Mouse (Mus musculus) heart, adult 2 months (tissue): ENCODE results near the gene Gstt3. TPM values are rescaled to one million over a fixed set of nuclear protein-coding genes. Genes with fewer than 3 reads are reported as not detected.

ENCODE experiments used
- DNase-seq, 2 experiments: peaks; one replicate each; pipeline ENCODE4 v3.0.0; 2021
- H3K27ac ChIP-seq: fragments of 200-600 bp; 2 replicates; pipeline ENCODE4 v1.8.1; 2022
- H3K27me3 ChIP-seq: fragments of 200-500 bp; 2 replicates; pipeline ENCODE4 v1.6.1; 2012; ENCODE audit warnings: mild to moderate bottlenecking, low read length, inconsistent platforms, mixed read lengths; ENCODE audit not compliant: control insufficient read depth, insufficient read depth
- H3K36me3 ChIP-seq: fragments of 200-500 bp; 2 replicates; pipeline ENCODE4 v1.6.1; 2012; ENCODE audit warnings: low read length, inconsistent platforms; ENCODE audit not compliant: control insufficient read depth, insufficient read depth
- H3K4me1 ChIP-seq: fragments of 200-500 bp; 2 replicates; pipeline ENCODE4 v1.6.1; 2011; ENCODE audit warnings: low read length; ENCODE audit not compliant: control insufficient read depth, insufficient read depth
- H3K4me3 ChIP-seq: fragments of 200-600 bp; 2 replicates; pipeline ENCODE4 v1.8.1; 2022
- H3K79me2 ChIP-seq: fragments of 200-500 bp; replicated peaks from 2 replicates; pipeline ENCODE4 v1.6.1; 2012; ENCODE audit warnings: mild to moderate bottlenecking, inconsistent platforms, low read length, moderate library complexity, mixed read lengths; ENCODE audit not compliant: control insufficient read depth, insufficient read depth
- H3K9ac ChIP-seq: fragments of 200-500 bp; 2 replicates; pipeline ENCODE4 v1.6.1; 2012; ENCODE audit warnings: low read depth, mild to moderate bottlenecking, control low read depth, inconsistent platforms, low read length, mixed read lengths
- CTCF ChIP-seq: fragments of 200-600 bp; IDR thresholded peaks from 2 replicates; pipeline ENCODE4 v1.8.1; 2022; ENCODE audit warnings: antibody characterized with exemption, mild to moderate bottlenecking, moderate library complexity
- EP300 ChIP-seq: fragments of 200-500 bp; IDR thresholded peaks from 2 replicates; pipeline ENCODE4 v1.6.1; 2011; ENCODE audit warnings: low read depth, low read length, control low read depth; ENCODE audit not compliant: insufficient read depth
- POLR2A ChIP-seq: fragments of 200-500 bp; IDR thresholded peaks from 2 replicates; pipeline ENCODE4 v1.6.1; 2011; ENCODE audit warnings: mild to moderate bottlenecking, low read depth, low read length, control low read depth; ENCODE audit not compliant: insufficient read depth
- WGBS: fragments of 180-500 bp; shearing (Covaris S2); methylation state at CpG from one replicate; pipeline ENCODE4 v1.1.7; 2018; 5-methylcytosine and 5-hydroxymethylcytosine counted together
- intact Hi-C: fragments of 180-260 bp; cut with DNase I; formaldehyde crosslinking; loops from one replicate; pipeline ENCODE4 v1.15.1; 2025
- polyA plus RNA-seq: library from polyadenylated mRNA; depleted of rRNA; stranded (reverse); fragments of >200 nt; gene quantifications from 2 replicates; pipeline ENCODE4 v1.2.3, GENCODE M21; 2012
- total RNA-seq, 2 experiments: library from RNA; stranded (reverse); gene quantifications; 2 replicates each; pipeline ENCODE4 v1.2.3; 2021

Gene Gstt3
- total and polyA plus RNA-seq, 3 experiments, result 2.9 to 7.1 (median 5.7) TPM

- 91% methylated on average over 5 of the region's 5 CpGs for WGBS
- TF ChIP-seq CTCF, result no peak
- no peak for TF ChIP-seq POLR2A
- no peak for TF ChIP-seq EP300
- no peak overlapping the region for H3K9ac ChIP-seq
- no peaks in the 10 kb centered on the region for H3K4me1 ChIP-seq
- no peak for DNase-seq
- no peaks in the 10 kb centered on the region for H3K36me3 ChIP-seq
- H3K4me3 ChIP-seq, result no peak overlapping the region
- no peaks in the 10 kb centered on the region for H3K79me2 ChIP-seq
- intact Hi-C loops, result no loop called here
- H3K27ac ChIP-seq, result no peak overlapping the region
- H3K27me3 ChIP-seq, result no peaks in the 10 kb centered on the region
Observed at GRCm38 (mm10) chr10:75789841-75790240, 8.6 kb upstream of the Gstt3 start.

GRCm38 (mm10) chr10:75789081-75789735 lies 8.0 kb upstream of the Gstt3 start:
- H3K4me1 ChIP-seq, result no peaks in the 10 kb centered on the region
- WGBS, result 82% methylated on average over 6 of the region's 6 CpGs
- intact Hi-C loops, result no loop called here
- H3K9ac ChIP-seq, result no peak overlapping the region
- DNase-seq, result no peak
- no peaks in the 10 kb centered on the region for H3K79me2 ChIP-seq
- no peak overlapping the region for H3K4me3 ChIP-seq
- no peaks in the 10 kb centered on the region for H3K27me3 ChIP-seq
- TF ChIP-seq CTCF (no peak), POLR2A (no peak), EP300 (no peak)
- H3K36me3 ChIP-seq, result no peaks in the 10 kb centered on the region
- no peak overlapping the region for H3K27ac ChIP-seq

- intact Hi-C loops, result no loop called here
- no peaks in the 10 kb centered on the region for H3K4me1 ChIP-seq
- no peak overlapping the region for H3K27ac ChIP-seq
- no peak overlapping the region for H3K4me3 ChIP-seq
- DNase-seq, result no peak
- H3K79me2 ChIP-seq, result no peaks in the 10 kb centered on the region
- WGBS, result 91% methylated on average over 8 of the region's 8 CpGs
- H3K27me3 ChIP-seq, result no peaks in the 10 kb centered on the region
- no peak overlapping the region for H3K9ac ChIP-seq
- TF ChIP-seq CTCF (no peak), POLR2A (no peak), EP300 (no peak)
- no peaks in the 10 kb centered on the region for H3K36me3 ChIP-seq
Observed at GRCm38 (mm10) chr10:75788277-75788676, 7.1 kb upstream of the Gstt3 start.

GRCm38 (mm10) chr10:75785442-75785841 lies 4.2 kb upstream of the Gstt3 start:
- Histone ChIP-seq H3K36me3 (no peaks in the 10 kb centered on the region), H3K27me3 (no peaks in the 10 kb centered on the region), H3K9ac (no peak overlapping the region), H3K4me1 (no peaks in the 10 kb centered on the region), H3K79me2 (no peaks in the 10 kb centered on the region), H3K27ac (no peak overlapping the region), H3K4me3 (no peak overlapping the region)
- WGBS, result 72% methylated on average over 1 of the region's 1 CpGs
- intact Hi-C loops, result no loop called here
- no peak for DNase-seq
- TF ChIP-seq CTCF, result no peak
- no peak for TF ChIP-seq EP300
- no peak for TF ChIP-seq POLR2A

- no peak overlapping the region for H3K27ac ChIP-seq
- H3K4me3 ChIP-seq, result no peak overlapping the region
- no peaks in the 10 kb centered on the region for H3K79me2 ChIP-seq
- intact Hi-C loops, result loop anchor here (5.0 kb wide), 1 partner anchor 53 kb away; no protein-coding TSS in a partner anchor
- WGBS, result 42% methylated on average over 15 of the region's 15 CpGs
- no peaks in the 10 kb centered on the region for H3K27me3 ChIP-seq
- H3K36me3 ChIP-seq, result no peaks in the 10 kb centered on the region
- DNase-seq, result no peak
- TF ChIP-seq POLR2A (no peak), EP300 (no peak), CTCF (no peak)
- H3K4me1 ChIP-seq, result peaks cover 2% of the 10 kb centered on the region; the same call in 1 of the 2 replicates
- H3K9ac ChIP-seq, result no peak overlapping the region
Observed at GRCm38 (mm10) chr10:75779206-75780174, 1.7 kb downstream of the Gstt3 start.

- Histone ChIP-seq H3K27ac (no peak overlapping the region), H3K9ac (no peak overlapping the region), H3K36me3 (no peaks in the 10 kb centered on the region), H3K4me1 (peaks cover 2% of the 10 kb centered on the region; the same call in 1 of the 2 replicates), H3K79me2 (no peaks in the 10 kb centered on the region), H3K27me3 (no peaks in the 10 kb centered on the region), H3K4me3 (no peak overlapping the region)
- intact Hi-C loops, result no loop called here
- no peak for TF ChIP-seq EP300
- TF ChIP-seq CTCF, result no peak
- TF ChIP-seq POLR2A, result no peak
- 78% methylated on average over 2 of the region's 2 CpGs for WGBS
- no peak for DNase-seq
Observed at GRCm38 (mm10) chr10:75777885-75778284, 3.3 kb downstream of the Gstt3 start.
